Mouse (Mus musculus) liver, postnatal 0 days (tissue): ENCODE data around the gene Nyap2.

Experiments
- CTCF ChIP-seq: sonication (generic); IDR thresholded peaks from 2 replicates; pipeline ENCODE4 v1.5.1; 2016; ENCODE audit warnings: antibody characterized with exemption, low read depth
- EP300 ChIP-seq: IDR thresholded peaks from 2 replicates; pipeline ENCODE4 v1.6.1; 2016; ENCODE audit warnings: antibody characterized with exemption, low read depth, mild to moderate bottlenecking

GRCm38 (mm10) chr1:81087485-81087884, 10.7 kb downstream of the Nyap2 start:
- TF ChIP-seq CTCF, result no peak
- no peak for TF ChIP-seq EP300
